In genomic region chr2:30547455-30548217, GRCm38 (mm10) we compare ENCODE assay signal across 8 mouse cellular contexts. TPM values are rescaled to one million over a fixed set of nuclear protein-coding genes. Genes with fewer than 3 reads are reported as not detected.
DNase-seq lines count a peak whose midpoint lies in the region; ATAC-seq lines count a peak whose summit lies in the region.

No protein-coding gene starts in this region.

- DNase-seq in forebrain, embryonic 10.5 days (ENCODE audit: extremely low spot score, low spot score) = no peak
- DNase-seq in forebrain, embryonic 11.5 days (ENCODE audit: low spot score) = no peak
- DNase-seq in embryonic facial prominence, embryonic 10.5 days (ENCODE audit: low spot score) = no peak
- peak; percentile 79 for DNase-seq in induced T-regulatory cell, adult 2 months (ENCODE audit: low read depth)
- no peak for DNase-seq in liver, embryonic 13.5 days
- no peak for DNase-seq in embryo, embryonic 11 days
- no peak for DNase-seq in frontal cortex, adult 2 months (ENCODE audit: extremely low spot score in 1 of 2, low spot score in 1 of 2)

- H3K36me3 ChIP-seq in forebrain, embryonic 10.5 days (replicated peaks) = no peaks in the 10 kb centered on the region
- no peaks in the 10 kb centered on the region for H3K36me3 ChIP-seq in forebrain, embryonic 11.5 days (ENCODE audit: control insufficient read depth, insufficient read depth, low read length)
- no peaks in the 10 kb centered on the region for H3K36me3 ChIP-seq in embryonic facial prominence, embryonic 10.5 days (replicated peaks)
- no peaks in the 10 kb centered on the region for H3K36me3 ChIP-seq in liver, embryonic 13.5 days
- no peaks in the 10 kb centered on the region for H3K36me3 ChIP-seq in stomach, embryonic 16.5 days (ENCODE audit: control insufficient read depth, insufficient read depth, low read length)

- H3K27me3 ChIP-seq in forebrain, embryonic 10.5 days (ENCODE audit: poor library complexity, severe bottlenecking) = peaks cover 26% of the 10 kb centered on the region
- no peaks in the 10 kb centered on the region for H3K27me3 ChIP-seq in forebrain, embryonic 11.5 days (ENCODE audit: control insufficient read depth, insufficient read depth, low read length)
- H3K27me3 ChIP-seq in embryonic facial prominence, embryonic 10.5 days (replicated peaks; ENCODE audit: low read depth, poor library complexity, severe bottlenecking) = no peaks in the 10 kb centered on the region
- H3K27me3 ChIP-seq in liver, embryonic 13.5 days = peaks cover 4% of the 10 kb centered on the region; the same call in 1 of the 2 replicates
- no peaks in the 10 kb centered on the region for H3K27me3 ChIP-seq in stomach, embryonic 16.5 days (ENCODE audit: control insufficient read depth, insufficient read depth, low read length)

- no peak overlapping the region; the same call in 1 of the 2 replicates for H3K9ac ChIP-seq in forebrain, embryonic 11.5 days (ENCODE audit: low read length)
- no peak overlapping the region for H3K9ac ChIP-seq in liver, embryonic 13.5 days
- no peak overlapping the region for H3K9ac ChIP-seq in stomach, embryonic 16.5 days (ENCODE audit: low read length)

- H3K4me3 ChIP-seq in forebrain, embryonic 10.5 days = no peak overlapping the region
- H3K4me3 ChIP-seq in forebrain, embryonic 11.5 days (ENCODE audit: low read depth, low read length) = no peak overlapping the region
- H3K4me3 ChIP-seq in embryonic facial prominence, embryonic 10.5 days = no peak overlapping the region
- H3K4me3 ChIP-seq in liver, embryonic 13.5 days (replicated peaks) = no peak overlapping the region
- H3K4me3 ChIP-seq in stomach, embryonic 16.5 days (replicated peaks; ENCODE audit: low read length) = no peak overlapping the region

- peaks cover 5% of the 10 kb centered on the region; the same call in 1 of the 2 replicates for H3K9me3 ChIP-seq in forebrain, embryonic 10.5 days
- no peaks in the 10 kb centered on the region for H3K9me3 ChIP-seq in forebrain, embryonic 11.5 days (ENCODE audit: control insufficient read depth, low read length)
- no peaks in the 10 kb centered on the region for H3K9me3 ChIP-seq in embryonic facial prominence, embryonic 10.5 days
- H3K9me3 ChIP-seq in liver, embryonic 13.5 days (replicated peaks) = no peaks in the 10 kb centered on the region
- no peaks in the 10 kb centered on the region for H3K9me3 ChIP-seq in stomach, embryonic 16.5 days (replicated peaks; ENCODE audit: control insufficient read depth, low read length)

- ATAC-seq in forebrain, embryonic 11.5 days (replicated peaks; ENCODE audit: low FRiP score) = no peak
- no peak for ATAC-seq in liver, embryonic 13.5 days (ENCODE audit: low read depth)
- peak; percentile 49; the same call in 1 of the 2 replicates for ATAC-seq in stomach, embryonic 16.5 days (ENCODE audit: insufficient read depth, low FRiP score)

- H3K4me2 ChIP-seq in forebrain, embryonic 11.5 days (ENCODE audit: low read depth, low read length, severe bottlenecking) = no peak overlapping the region
- peak overlapping the region; percentile 28 for H3K4me2 ChIP-seq in liver, embryonic 13.5 days
- H3K4me2 ChIP-seq in stomach, embryonic 16.5 days (ENCODE audit: low read depth, low read length) = no peak overlapping the region

- H3K4me1 ChIP-seq in forebrain, embryonic 10.5 days = peaks cover 53% of the 10 kb centered on the region
- H3K4me1 ChIP-seq in forebrain, embryonic 11.5 days (replicated peaks; ENCODE audit: control insufficient read depth, insufficient read depth, low read length) = peaks cover 9% of the 10 kb centered on the region
- peaks cover 55% of the 10 kb centered on the region for H3K4me1 ChIP-seq in embryonic facial prominence, embryonic 10.5 days
- H3K4me1 ChIP-seq in liver, embryonic 13.5 days (replicated peaks) = peaks cover 27% of the 10 kb centered on the region
- peaks cover 14% of the 10 kb centered on the region for H3K4me1 ChIP-seq in stomach, embryonic 16.5 days (ENCODE audit: control insufficient read depth, insufficient read depth, low read length)

- WGBS in forebrain, embryonic 10.5 days = 83% methylated on average over 19 of the region's 19 CpGs
- WGBS in forebrain, embryonic 11.5 days = 87% methylated on average over 19 of the region's 19 CpGs
- WGBS in embryonic facial prominence, embryonic 10.5 days = 73% methylated on average over 19 of the region's 19 CpGs
- 23% methylated on average over 19 of the region's 19 CpGs for WGBS in liver, embryonic 13.5 days (ENCODE audit: insufficient replicate concordance)
- 67% methylated on average over 19 of the region's 19 CpGs for WGBS in stomach, embryonic 16.5 days

- peak overlapping the region; percentile 84 for H3K27ac ChIP-seq in forebrain, embryonic 10.5 days
- no peak overlapping the region for H3K27ac ChIP-seq in forebrain, embryonic 11.5 days (ENCODE audit: low read depth, low read length)
- H3K27ac ChIP-seq in embryonic facial prominence, embryonic 10.5 days (replicated peaks) = peak overlapping the region; percentile 85
- H3K27ac ChIP-seq in liver, embryonic 13.5 days = no peak overlapping the region
- H3K27ac ChIP-seq in stomach, embryonic 16.5 days (ENCODE audit: low read length) = peak overlapping the region; percentile 47

RNA-seq across cellular contexts. Expression of gene Cstad, which starts 47.2 kb away (rescaled TPM):
- polyA plus RNA-seq in forebrain, embryonic 10.5 days (2016; fragmentation: Nextera tagmentation; extraction: Ambion mirVana) = 0.35 TPM in 1 of 2 replicates, not detected in the other
- polyA plus RNA-seq in forebrain, embryonic 11.5 days (2014; fragmentation: Nextera tagmentation; extraction: Ambion mirVana) = 0.57 and 0.71 TPM in 2 replicates
- 0.44 and 0.86 TPM in 2 replicates for polyA plus RNA-seq in embryonic facial prominence, embryonic 10.5 days (2016; fragmentation: Nextera tagmentation; extraction: Ambion mirVana)
- 0.13 and 0.14 TPM in 2 replicates for polyA plus RNA-seq in liver, embryonic 13.5 days (2015; fragmentation: Nextera tagmentation; extraction: Ambion mirVana)
- polyA plus RNA-seq in stomach, embryonic 16.5 days (2015; fragmentation: Nextera tagmentation; extraction: Ambion mirVana) = 0.34 and 1.1 TPM in 2 replicates
- 4.2 and 5.7 TPM in 2 replicates for polyA plus RNA-seq in frontal cortex, adult 2 months (2012; rRNA removed)

Comparison
In these comparisons a context has a peak if more than half of its experiments do, and no peak if none do; other contexts are left out.
1. H3K27ac ChIP-seq: peak in forebrain, embryonic 10.5 days (single experiment), embryonic facial prominence, embryonic 10.5 days (single experiment) and stomach, embryonic 16.5 days (single experiment); none in forebrain, embryonic 11.5 days (single experiment) and liver, embryonic 13.5 days (single experiment).